Mouse (Mus musculus) central nervous system, embryonic 14 days (tissue): ENCODE measurements around the gene Olfr804. TPM values are rescaled to one million over a fixed set of nuclear protein-coding genes. Genes with fewer than 3 reads are reported as not detected.

Experiments
- polyA plus RNA-seq: library from polyadenylated mRNA; depleted of rRNA; stranded (reverse); fragments of >200 nt; gene quantifications from 2 replicates; pipeline ENCODE4 v1.2.3, GENCODE M21; 2012; rRNA removed

Gene Olfr804
- not detected in 2 replicates for polyA plus RNA-seq

DNA sequence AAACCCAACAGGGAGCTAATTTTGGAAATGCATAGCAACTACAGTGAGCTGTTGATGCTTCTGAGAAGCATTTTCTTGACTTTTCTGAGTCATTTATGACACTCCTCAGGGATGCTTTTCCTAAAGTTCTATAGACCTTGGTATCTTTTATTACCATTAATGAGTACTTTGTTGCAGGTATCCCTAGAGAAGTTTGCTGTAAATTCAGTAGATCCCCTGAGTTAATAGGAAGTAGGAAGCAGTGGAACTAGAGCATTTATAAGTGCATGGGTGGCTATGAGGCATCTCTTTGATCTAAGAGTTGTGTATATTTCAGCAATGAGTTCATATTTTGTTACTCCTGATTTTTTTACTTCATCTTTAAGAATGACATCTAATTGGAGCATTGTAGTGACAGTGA is at the start of gene Olfr804:
Olfr804 (plus strand) TSS at position 301 of the 400 bp plus-strand sequence.

GRCm38 (mm10) chr10:129657394-129657793 is 45.6 kb upstream of the Olfr804 start, which contains the start of gene Olfr800:
Olfr800 (plus strand) TSS chr10:129657694.

GRCm38 (mm10) chr10:129673765-129674164 is 29.2 kb upstream of the Olfr804 start, which contains the start of gene Olfr801:
Olfr801 (minus strand) TSS chr10:129673865.

DNA sequence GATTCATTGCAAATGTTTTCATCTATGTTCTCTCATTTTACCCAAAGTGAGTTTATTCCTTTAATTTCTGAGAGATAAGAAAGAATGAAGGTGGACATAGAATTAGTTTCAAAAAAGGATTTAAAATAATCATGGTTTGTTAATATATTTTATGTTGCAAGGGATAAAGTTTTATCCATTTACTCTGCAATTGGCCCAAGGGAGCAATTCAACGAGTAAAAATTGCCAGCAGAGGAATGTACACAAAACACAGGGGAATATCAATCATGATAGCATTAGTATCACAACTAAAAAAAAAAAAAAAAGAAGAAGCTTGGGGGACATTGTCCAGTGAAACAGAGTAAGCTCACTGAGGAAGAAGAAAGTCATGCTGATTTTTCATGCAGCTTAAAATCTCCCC is 14.9 kb upstream of the Olfr804 start, which contains the start of gene Olfr802:
Olfr802 (minus strand) TSS at position 101 of the 400 bp plus-strand sequence.

GRCm38 (mm10) chr10:129694186-129694585 is 8.8 kb upstream of the Olfr804 start, which contains the start of gene Olfr803:
Olfr803 (minus strand) TSS chr10:129694286.

GRCm38 (mm10) chr10:129729275-129729674 is 26.3 kb downstream of the Olfr804 start, which contains the start of gene Olfr805:
Olfr805 (minus strand) TSS chr10:129729375.

GRCm38 (mm10) chr10:129741821-129742220 is 38.8 kb downstream of the Olfr804 start, which contains the start of gene Olfr806:
Olfr806 (minus strand) TSS chr10:129741921.

GRCm38 (mm10) chr10:129757693-129758092 is 54.7 kb downstream of the Olfr804 start, which contains the start of gene Olfr807:
Olfr807 (minus strand) TSS chr10:129757793.

Other genes with a start within 250 kb of the Olfr804 start
- 0.01 TPM in 1 of 2 replicates, not detected in the other for gene Olfr787, start 241.3 kb upstream of the Olfr804 start, polyA plus RNA-seq
- not detected in 2 replicates for gene Olfr788, start 232.2 kb upstream of the Olfr804 start, polyA plus RNA-seq
- gene Olfr789, start 218.5 kb upstream of the Olfr804 start, polyA plus RNA-seq: not detected in 2 replicates
- not detected in 2 replicates for gene Olfr790, start 204.7 kb upstream of the Olfr804 start, polyA plus RNA-seq
- gene Olfr791, start 181.4 kb upstream of the Olfr804 start, polyA plus RNA-seq: not detected in 2 replicates
- gene Olfr792, start 164.0 kb upstream of the Olfr804 start, polyA plus RNA-seq: not detected in 2 replicates
- not detected in 2 replicates for gene Olfr794, start 135.6 kb upstream of the Olfr804 start, polyA plus RNA-seq
- gene Olfr796, start 90.6 kb upstream of the Olfr804 start, polyA plus RNA-seq: not detected in 2 replicates
- not detected in 2 replicates for gene Olfr798, start 75.3 kb upstream of the Olfr804 start, polyA plus RNA-seq
- not detected in 2 replicates for gene Olfr799, start 65.7 kb upstream of the Olfr804 start, polyA plus RNA-seq
- gene Olfr800, start 45.5 kb upstream of the Olfr804 start, polyA plus RNA-seq: not detected in 2 replicates
- not detected in 2 replicates for gene Olfr801, start 29.3 kb upstream of the Olfr804 start, polyA plus RNA-seq
- not detected in 2 replicates for gene Olfr802, start 15.0 kb upstream of the Olfr804 start, polyA plus RNA-seq
- not detected in 2 replicates for gene Olfr803, start 8.9 kb upstream of the Olfr804 start, polyA plus RNA-seq
- gene Olfr805, start 26.2 kb downstream of the Olfr804 start, polyA plus RNA-seq: not detected in 2 replicates
- not detected in 2 replicates for gene Olfr806, start 38.7 kb downstream of the Olfr804 start, polyA plus RNA-seq
- not detected in 2 replicates for gene Olfr807, start 54.6 kb downstream of the Olfr804 start, polyA plus RNA-seq
- not detected in 2 replicates for gene Olfr808, start 62.3 kb downstream of the Olfr804 start, polyA plus RNA-seq
- gene Olfr809, start 71.4 kb downstream of the Olfr804 start, polyA plus RNA-seq: not detected in 2 replicates
- gene Olfr810, start 91.7 kb downstream of the Olfr804 start, polyA plus RNA-seq: not detected in 2 replicates
- not detected in 2 replicates for gene Olfr811, start 101.2 kb downstream of the Olfr804 start, polyA plus RNA-seq
- not detected in 2 replicates for gene Olfr812, start 142.9 kb downstream of the Olfr804 start, polyA plus RNA-seq
- gene Olfr813, start 152.2 kb downstream of the Olfr804 start, polyA plus RNA-seq: not detected in 2 replicates
- gene Olfr814, start 176.6 kb downstream of the Olfr804 start, polyA plus RNA-seq: not detected in 2 replicates
- not detected in 2 replicates for gene Olfr815, start 202.7 kb downstream of the Olfr804 start, polyA plus RNA-seq
- not detected in 2 replicates for gene Olfr816, start 212.4 kb downstream of the Olfr804 start, polyA plus RNA-seq
- gene Olfr818, start 245.9 kb downstream of the Olfr804 start, polyA plus RNA-seq: not detected in 2 replicates